10 mouse cellular contexts compared by ENCODE assay signal in genomic region chr16:45654465-45654864, GRCm38 (mm10). TPM values are rescaled to one million over a fixed set of nuclear protein-coding genes. Genes with fewer than 3 reads are reported as not detected.
A peak's percentile ranks its signal among the peaks of the same experiment; 100 is the strongest.
DNase-seq lines count a peak whose midpoint lies in the region; ATAC-seq and TF ChIP-seq lines count a peak whose summit lies in the region.
"Had no signal": no experiment of that assay in that cellular context is flagged by ENCODE, and none has a peak within 500 bp of the region (broad histone marks: within the 10 kb centered on the region; RNA-seq: fewer than 3 reads in every experiment).

No protein-coding gene starts in this region.

- no peak overlapping the region for H3K27ac ChIP-seq in forebrain, embryonic 15.5 days (replicated peaks)
- no peak overlapping the region for H3K27ac ChIP-seq in forebrain, embryonic 16.5 days (ENCODE audit: low read length)
- no peak overlapping the region for H3K27ac ChIP-seq in kidney, postnatal 0 days
- peak overlapping the region; percentile 86; the same call in 1 of the 2 replicates for H3K27ac ChIP-seq in intestine, embryonic 15.5 days
- no peak overlapping the region for H3K27ac ChIP-seq in midbrain, embryonic 16.5 days (ENCODE audit: low read length)

- peak overlapping the region; percentile 47; the same call in 1 of the 2 replicates for H3K4me2 ChIP-seq in forebrain, embryonic 15.5 days (replicated peaks)
- no peak overlapping the region for H3K4me2 ChIP-seq in forebrain, embryonic 16.5 days (ENCODE audit: low read length)
- peak overlapping the region; percentile 89; the same call in 1 of the 2 replicates for H3K4me2 ChIP-seq in kidney, postnatal 0 days (ENCODE audit: low read length)
- H3K4me2 ChIP-seq in intestine, embryonic 15.5 days (replicated peaks), result peak overlapping the region; percentile 73
- peak overlapping the region; percentile 62; the same call in 1 of the 2 replicates for H3K4me2 ChIP-seq in midbrain, embryonic 16.5 days (ENCODE audit: low read length)

- H3K4me1 ChIP-seq in forebrain, embryonic 15.5 days, result peaks cover 6% of the 10 kb centered on the region; the same call in 1 of the 2 replicates
- no peaks in the 10 kb centered on the region for H3K4me1 ChIP-seq in forebrain, embryonic 16.5 days (replicated peaks; ENCODE audit: control insufficient read depth, insufficient read depth, low read length)
- H3K4me1 ChIP-seq in kidney, postnatal 0 days (replicated peaks; ENCODE audit: insufficient read depth, low read length), result peaks cover 6% of the 10 kb centered on the region; the same call in 1 of the 2 replicates
- H3K4me1 ChIP-seq in intestine, embryonic 15.5 days (replicated peaks), result 0 out of 2 replicates have a peak, but pooled peaks cover 2% of the 10 kb centered on the region
- H3K4me1 ChIP-seq in midbrain, embryonic 16.5 days (ENCODE audit: control insufficient read depth, insufficient read depth, low read length), result no peaks in the 10 kb centered on the region

- 62% methylated on average over 9 of the region's 9 CpGs for WGBS in forebrain, embryonic 15.5 days
- WGBS in forebrain, embryonic 16.5 days, result 62% methylated on average over 9 of the region's 9 CpGs
- 60% methylated on average over 9 of the region's 9 CpGs for WGBS in kidney, postnatal 0 days
- 61% methylated on average over 9 of the region's 9 CpGs for WGBS in intestine, embryonic 15.5 days
- 68% methylated on average over 9 of the region's 9 CpGs for WGBS in midbrain, embryonic 16.5 days

- DNase-seq in kidney, postnatal 0 days (ENCODE audit: low spot score), result no peak
- no peak for DNase-seq in kidney, adult 18-20 months
- no peak for DNase-seq in right cerebral cortex, postnatal 10 days (ENCODE audit: low spot score in 2 of 2)
- no peak for DNase-seq in left cerebral cortex, adult 8-10 months (ENCODE audit: low spot score in 2 of 2)

- H3K9ac ChIP-seq in forebrain, embryonic 15.5 days (replicated peaks), result no peak overlapping the region
- no peak overlapping the region for H3K9ac ChIP-seq in forebrain, embryonic 16.5 days (replicated peaks; ENCODE audit: low read depth, low read length)
- no peak overlapping the region for H3K9ac ChIP-seq in kidney, postnatal 0 days (ENCODE audit: low read depth, low read length)
- no peak overlapping the region for H3K9ac ChIP-seq in intestine, embryonic 15.5 days
- no peak overlapping the region for H3K9ac ChIP-seq in midbrain, embryonic 16.5 days (ENCODE audit: low read depth, low read length)

- peaks cover 2% of the 10 kb centered on the region; the same call in 1 of the 2 replicates for H3K27me3 ChIP-seq in forebrain, embryonic 15.5 days
- no peaks in the 10 kb centered on the region for H3K27me3 ChIP-seq in forebrain, embryonic 16.5 days (replicated peaks; ENCODE audit: control insufficient read depth, insufficient read depth, low read length)
- H3K27me3 ChIP-seq in kidney, postnatal 0 days (ENCODE audit: insufficient read depth, low read length), result 0 out of 2 replicates have a peak, but pooled peaks cover 3% of the 10 kb centered on the region
- no peaks in the 10 kb centered on the region for H3K27me3 ChIP-seq in intestine, embryonic 15.5 days (replicated peaks)
- H3K27me3 ChIP-seq in midbrain, embryonic 16.5 days (ENCODE audit: control insufficient read depth, insufficient read depth, low read depth, low read length), result no peaks in the 10 kb centered on the region; the same call in none of the 2 replicates

- no peaks in the 10 kb centered on the region for H3K36me3 ChIP-seq in forebrain, embryonic 15.5 days
- no peaks in the 10 kb centered on the region for H3K36me3 ChIP-seq in forebrain, embryonic 16.5 days (ENCODE audit: control insufficient read depth, insufficient read depth)
- no peaks in the 10 kb centered on the region for H3K36me3 ChIP-seq in kidney, postnatal 0 days (ENCODE audit: insufficient read depth, low read length)
- no peaks in the 10 kb centered on the region for H3K36me3 ChIP-seq in intestine, embryonic 15.5 days
- H3K36me3 ChIP-seq in midbrain, embryonic 16.5 days (ENCODE audit: control insufficient read depth, insufficient read depth, low read length), result no peaks in the 10 kb centered on the region

- H3K4me3 ChIP-seq in forebrain, embryonic 15.5 days, result no peak overlapping the region
- no peak overlapping the region for H3K4me3 ChIP-seq in forebrain, embryonic 16.5 days (replicated peaks; ENCODE audit: low read length)
- H3K4me3 ChIP-seq in kidney, postnatal 0 days (replicated peaks; ENCODE audit: low read depth, low read length), result peak overlapping the region; percentile 38; the same call in 1 of the 2 replicates
- H3K4me3 ChIP-seq in intestine, embryonic 15.5 days (replicated peaks), result peak overlapping the region; percentile 46; the same call in 1 of the 2 replicates
- peak overlapping the region; percentile 35; the same call in 1 of the 2 replicates for H3K4me3 ChIP-seq in midbrain, embryonic 16.5 days (ENCODE audit: low read depth, low read length)

- no peak for ATAC-seq in forebrain, embryonic 15.5 days (replicated peaks)
- ATAC-seq in forebrain, embryonic 16.5 days, result no peak
- ATAC-seq in kidney, postnatal 0 days (replicated peaks; ENCODE audit: low FRiP score, low read depth), result no peak
- ATAC-seq in intestine, embryonic 15.5 days, result 0 out of 2 replicates have a peak, but pooled peaks have one; percentile 5
- no peak for ATAC-seq in midbrain, embryonic 16.5 days
- ATAC-seq: inflammation-experienced regulatory T-cells, adult 6 months had no signal

- no peak for TF ChIP-seq CTCF in kidney, postnatal 0 days (IDR thresholded peaks at IDR 0.05; ENCODE audit: low read depth)

- H3K9me3 ChIP-seq in forebrain, embryonic 15.5 days, result no peaks in the 10 kb centered on the region
- no peaks in the 10 kb centered on the region for H3K9me3 ChIP-seq in forebrain, embryonic 16.5 days (ENCODE audit: control insufficient read depth, low read length)
- H3K9me3 ChIP-seq in kidney, postnatal 0 days (replicated peaks; ENCODE audit: low read length), result no peaks in the 10 kb centered on the region
- H3K9me3 ChIP-seq in intestine, embryonic 15.5 days, result no peaks in the 10 kb centered on the region
- H3K9me3 ChIP-seq in midbrain, embryonic 16.5 days (replicated peaks; ENCODE audit: control insufficient read depth, low read length, poor library complexity, severe bottlenecking), result no peaks in the 10 kb centered on the region

RNA-seq across cellular contexts. Expression of gene BC016579, which starts 0.6 kb away (rescaled TPM):
- 0.08 TPM in 1 of 2 replicates, not detected in the other for polyA plus RNA-seq in forebrain, embryonic 15.5 days (2015; fragmentation: Nextera tagmentation; extraction: Ambion mirVana)
- not detected in 2 replicates for polyA plus RNA-seq in forebrain, embryonic 16.5 days (2015; fragmentation: Nextera tagmentation; extraction: Ambion mirVana)
- polyA plus RNA-seq in kidney, postnatal 0 days (2015; fragmentation: Nextera tagmentation; extraction: Ambion mirVana), result 0.32 and 0.54 TPM in 2 replicates
- 3.9 and 4.2 TPM in 2 replicates for polyA plus RNA-seq in intestine, embryonic 15.5 days (2015; fragmentation: Nextera tagmentation; extraction: Ambion mirVana)
- polyA plus RNA-seq in midbrain, embryonic 16.5 days (2015; fragmentation: Nextera tagmentation; extraction: Ambion mirVana), result not detected in 2 replicates
- total RNA-seq in left cerebral cortex, adult 8-10 months (2022), result under 1 TPM in 3 of 4 experiments, not detected in 1; 0.16 to 0.55 (median 0.25) TPM
- total RNA-seq: MEL had no signal
- polyA plus RNA-seq: inflammation-experienced regulatory T-cells, adult 6 months had no signal

RNA-seq across cellular contexts. Expression of gene Tmprss7, which starts 39.0 kb away (rescaled TPM):
- 0.39 and 0.65 TPM in 2 replicates for polyA plus RNA-seq in forebrain, embryonic 15.5 days (2015; fragmentation: Nextera tagmentation; extraction: Ambion mirVana)
- 0.58 and 0.75 TPM in 2 replicates for polyA plus RNA-seq in forebrain, embryonic 16.5 days (2015; fragmentation: Nextera tagmentation; extraction: Ambion mirVana)
- 0.20 and 0.21 TPM in 2 replicates for polyA plus RNA-seq in kidney, postnatal 0 days (2015; fragmentation: Nextera tagmentation; extraction: Ambion mirVana)
- 0.24 and 0.25 TPM in 2 replicates for polyA plus RNA-seq in intestine, embryonic 15.5 days (2015; fragmentation: Nextera tagmentation; extraction: Ambion mirVana)
- polyA plus RNA-seq in midbrain, embryonic 16.5 days (2015; fragmentation: Nextera tagmentation; extraction: Ambion mirVana), result 0.75 and 0.93 TPM in 2 replicates
- 1 to 10 TPM; 1.3 to 3.3 (median 1.8) TPM for total RNA-seq in left cerebral cortex, adult 8-10 months (2022)
- polyA plus RNA-seq: inflammation-experienced regulatory T-cells, adult 6 months had no signal

RNA-seq across cellular contexts. Expression of gene Gcsam, which starts 44.3 kb away (rescaled TPM):
- polyA plus RNA-seq in forebrain, embryonic 15.5 days (2015; fragmentation: Nextera tagmentation; extraction: Ambion mirVana), result 0.13 TPM in 1 of 2 replicates, not detected in the other
- polyA plus RNA-seq in forebrain, embryonic 16.5 days (2015; fragmentation: Nextera tagmentation; extraction: Ambion mirVana), result 0.07 TPM in 1 of 2 replicates, not detected in the other
- polyA plus RNA-seq in kidney, postnatal 0 days (2015; fragmentation: Nextera tagmentation; extraction: Ambion mirVana), result 0.04 and 0.16 TPM in 2 replicates
- polyA plus RNA-seq in intestine, embryonic 15.5 days (2015; fragmentation: Nextera tagmentation; extraction: Ambion mirVana), result 0.10 and 0.14 TPM in 2 replicates
- not detected in 2 replicates for polyA plus RNA-seq in midbrain, embryonic 16.5 days (2015; fragmentation: Nextera tagmentation; extraction: Ambion mirVana)
- total RNA-seq in left cerebral cortex, adult 8-10 months (2022), result not detected
- total RNA-seq: MEL had no signal

Comparison
In these comparisons a context has a peak if more than half of its experiments do, and no peak if none do; other contexts are left out.
1. H3K4me3 ChIP-seq: peak in kidney, postnatal 0 days (single experiment), intestine, embryonic 15.5 days (single experiment) and midbrain, embryonic 16.5 days (single experiment); none in forebrain, embryonic 15.5 days (single experiment) and forebrain, embryonic 16.5 days (single experiment).